Mouse (Mus musculus) heart, adult 2 months (tissue): ENCODE measurements at regions not wholly inside any gene's neighbourhood (a gene's known extent, or its start where the extent isn't known, plus 50 kb on each side); places are given as distances from the start of the nearest gene placed in this dataset.

Experiments used
- DNase-seq, 2 experiments: peaks; one replicate each; pipeline ENCODE4 v3.0.0; 2021
- H3K27ac ChIP-seq: fragments of 200-600 bp; 2 replicates; pipeline ENCODE4 v1.8.1; 2022
- H3K27me3 ChIP-seq: fragments of 200-500 bp; 2 replicates; pipeline ENCODE4 v1.6.1; 2012; ENCODE audit warnings: mild to moderate bottlenecking, low read length, inconsistent platforms, mixed read lengths; ENCODE audit not compliant: control insufficient read depth, insufficient read depth
- H3K36me3 ChIP-seq: fragments of 200-500 bp; 2 replicates; pipeline ENCODE4 v1.6.1; 2012; ENCODE audit warnings: low read length, inconsistent platforms; ENCODE audit not compliant: control insufficient read depth, insufficient read depth
- H3K4me1 ChIP-seq: fragments of 200-500 bp; 2 replicates; pipeline ENCODE4 v1.6.1; 2011; ENCODE audit warnings: low read length; ENCODE audit not compliant: control insufficient read depth, insufficient read depth
- H3K4me3 ChIP-seq: fragments of 200-600 bp; 2 replicates; pipeline ENCODE4 v1.8.1; 2022
- H3K79me2 ChIP-seq: fragments of 200-500 bp; replicated peaks from 2 replicates; pipeline ENCODE4 v1.6.1; 2012; ENCODE audit warnings: mild to moderate bottlenecking, inconsistent platforms, low read length, moderate library complexity, mixed read lengths; ENCODE audit not compliant: control insufficient read depth, insufficient read depth
- H3K9ac ChIP-seq: fragments of 200-500 bp; 2 replicates; pipeline ENCODE4 v1.6.1; 2012; ENCODE audit warnings: low read depth, mild to moderate bottlenecking, control low read depth, inconsistent platforms, low read length, mixed read lengths
- CTCF ChIP-seq: fragments of 200-600 bp; IDR thresholded peaks from 2 replicates; pipeline ENCODE4 v1.8.1; 2022; ENCODE audit warnings: antibody characterized with exemption, mild to moderate bottlenecking, moderate library complexity
- EP300 ChIP-seq: fragments of 200-500 bp; IDR thresholded peaks from 2 replicates; pipeline ENCODE4 v1.6.1; 2011; ENCODE audit warnings: low read depth, low read length, control low read depth; ENCODE audit not compliant: insufficient read depth
- POLR2A ChIP-seq: fragments of 200-500 bp; IDR thresholded peaks from 2 replicates; pipeline ENCODE4 v1.6.1; 2011; ENCODE audit warnings: mild to moderate bottlenecking, low read depth, low read length, control low read depth; ENCODE audit not compliant: insufficient read depth
- WGBS: fragments of 180-500 bp; shearing (Covaris S2); methylation state at CpG from one replicate; pipeline ENCODE4 v1.1.7; 2018; 5-methylcytosine and 5-hydroxymethylcytosine counted together
- intact Hi-C: fragments of 180-260 bp; cut with DNase I; formaldehyde crosslinking; loops from one replicate; pipeline ENCODE4 v1.15.1; 2025

GRCm38 (mm10) chr6:117283616-117284015 lies 115.3 kb downstream of the Cxcl12 start:
- Histone ChIP-seq H3K27ac (no peak overlapping the region), H3K9ac (no peak overlapping the region), H3K79me2 (no peaks in the 10 kb centered on the region), H3K27me3 (no peaks in the 10 kb centered on the region), H3K36me3 (no peaks in the 10 kb centered on the region), H3K4me1 (peaks cover 3% of the 10 kb centered on the region; the same call in 1 of the 2 replicates), H3K4me3 (no peak overlapping the region)
- intact Hi-C loops, result no loop called here
- no peak for TF ChIP-seq POLR2A
- TF ChIP-seq CTCF, result no peak
- TF ChIP-seq EP300, result no peak
- no peak for DNase-seq
- 71% methylated on average over 3 of the region's 3 CpGs for WGBS

- intact Hi-C loops, result no loop called here
- no peak overlapping the region for H3K4me3 ChIP-seq
- no peak for DNase-seq
- H3K36me3 ChIP-seq, result no peaks in the 10 kb centered on the region
- 73% methylated on average over 5 of the region's 5 CpGs for WGBS
- H3K9ac ChIP-seq, result no peak overlapping the region
- peaks cover 3% of the 10 kb centered on the region; the same call in 1 of the 2 replicates for H3K4me1 ChIP-seq
- TF ChIP-seq CTCF, result no peak
- no peak for TF ChIP-seq EP300
- TF ChIP-seq POLR2A, result no peak
- no peaks in the 10 kb centered on the region for H3K27me3 ChIP-seq
- no peak overlapping the region for H3K27ac ChIP-seq
- H3K79me2 ChIP-seq, result no peaks in the 10 kb centered on the region
These were observed 116.2 kb downstream of the Cxcl12 start for GRCm38 (mm10) chr6:117284376-117285106.

GRCm38 (mm10) chr6:117287396-117287795 lies 119.1 kb downstream of the Cxcl12 start:
- Histone ChIP-seq H3K36me3 (no peaks in the 10 kb centered on the region), H3K9ac (no peak overlapping the region), H3K27me3 (no peaks in the 10 kb centered on the region), H3K4me3 (no peak overlapping the region), H3K4me1 (no peaks in the 10 kb centered on the region), H3K79me2 (no peaks in the 10 kb centered on the region), H3K27ac (no peak overlapping the region)
- no peak for DNase-seq
- 80% methylated on average over 5 of the region's 5 CpGs for WGBS
- TF ChIP-seq CTCF (no peak), POLR2A (no peak), EP300 (no peak)
- intact Hi-C loops, result no loop called here

- intact Hi-C loops, result no loop called here
- no peaks in the 10 kb centered on the region for H3K4me1 ChIP-seq
- H3K36me3 ChIP-seq, result no peaks in the 10 kb centered on the region
- no peaks in the 10 kb centered on the region for H3K27me3 ChIP-seq
- no peak for DNase-seq
- no peak for TF ChIP-seq CTCF
- TF ChIP-seq EP300, result no peak
- TF ChIP-seq POLR2A, result no peak
- WGBS, result 44% methylated on average over 9 of the region's 9 CpGs
- H3K9ac ChIP-seq, result no peak overlapping the region
- no peak overlapping the region for H3K4me3 ChIP-seq
- H3K79me2 ChIP-seq, result no peaks in the 10 kb centered on the region
- no peak overlapping the region for H3K27ac ChIP-seq
These were observed 125.6 kb downstream of the Cxcl12 start for GRCm38 (mm10) chr6:117293780-117294465.

- H3K79me2 ChIP-seq, result no peaks in the 10 kb centered on the region
- TF ChIP-seq CTCF, result no peak
- no peak for TF ChIP-seq EP300
- TF ChIP-seq POLR2A, result no peak
- intact Hi-C loops, result no loop called here
- H3K27ac ChIP-seq, result no peak overlapping the region
- 87% methylated on average over 2 of the region's 2 CpGs for WGBS
- no peaks in the 10 kb centered on the region for H3K27me3 ChIP-seq
- no peak for DNase-seq
- H3K4me1 ChIP-seq, result no peaks in the 10 kb centered on the region; the same call in 1 of the 2 replicates
- H3K4me3 ChIP-seq, result no peak overlapping the region
- no peaks in the 10 kb centered on the region for H3K36me3 ChIP-seq
- no peak overlapping the region for H3K9ac ChIP-seq
These were observed 129.6 kb downstream of the Cxcl12 start for GRCm38 (mm10) chr6:117297918-117298317.

GRCm38 (mm10) chr6:117299503-117300288 lies 131.4 kb downstream of the Cxcl12 start:
- Histone ChIP-seq H3K79me2 (no peaks in the 10 kb centered on the region), H3K4me3 (no peak overlapping the region), H3K27ac (no peak overlapping the region), H3K27me3 (no peaks in the 10 kb centered on the region), H3K4me1 (no peaks in the 10 kb centered on the region; the same call in 1 of the 2 replicates), H3K36me3 (no peaks in the 10 kb centered on the region), H3K9ac (no peak overlapping the region)
- intact Hi-C loops, result no loop called here
- TF ChIP-seq POLR2A (no peak), CTCF (no peak), EP300 (no peak)
- no peak for DNase-seq
- 82% methylated on average over 7 of the region's 7 CpGs for WGBS
